Mouse (Mus musculus) olfactory bulb, adult 2 months (tissue): ENCODE data around the gene Brinp3. TPM values are rescaled to one million over a fixed set of nuclear protein-coding genes. Genes with fewer than 3 reads are reported as not detected.

Source experiments
- H3K27ac ChIP-seq: fragments of 200-500 bp; 2 replicates; pipeline ENCODE4 v1.5.1; 2012; ENCODE audit warnings: low read depth, low read length; ENCODE audit not compliant: insufficient read depth
- H3K4me1 ChIP-seq: fragments of 200-500 bp; 2 replicates; pipeline ENCODE4 v1.6.1; 2012; ENCODE audit warnings: low read length; ENCODE audit not compliant: control insufficient read depth, insufficient read depth
- H3K4me3 ChIP-seq: fragments of 200-500 bp; 2 replicates; pipeline ENCODE4 v1.5.1; 2012; ENCODE audit warnings: mild to moderate bottlenecking, low read depth, low read length, moderate library complexity; ENCODE audit not compliant: insufficient read depth
- CTCF ChIP-seq: fragments of 200-500 bp; IDR thresholded peaks from 2 replicates; pipeline ENCODE4 v1.5.1; 2012; ENCODE audit warnings: low read depth, mild to moderate bottlenecking, low read length, moderate library complexity; ENCODE audit not compliant: insufficient read depth
- POLR2A ChIP-seq: fragments of 200-500 bp; IDR thresholded peaks from 2 replicates; pipeline ENCODE4 v1.6.1; 2012; ENCODE audit warnings: mild to moderate bottlenecking, low read depth, low read length, moderate library complexity; ENCODE audit not compliant: insufficient read depth
- WGBS: fragments of 180-500 bp; shearing (Covaris S2); methylation state at CpG from one replicate; pipeline ENCODE4 v1.1.7; 2018; 5-methylcytosine and 5-hydroxymethylcytosine counted together
- polyA plus RNA-seq: library from polyadenylated mRNA; stranded (reverse); fragments of >200 nt; gene quantifications from 2 replicates; pipeline ENCODE4 v1.2.4, GENCODE M21; 2012; ENCODE audit warnings: low replicate concordance; ENCODE audit not compliant: missing spikeins, insufficient read depth, insufficient read length

The Brinp3 gene
- not detected in 2 replicates for polyA plus RNA-seq

GRCm38 (mm10) chr1:146494681-146495331, at the start of gene Brinp3:
Brinp3 (plus strand) TSS chr1:146494760.
- Histone ChIP-seq H3K27ac (peak within 1 kb of the TSS; percentile 67), H3K4me1 (no peaks in the 10 kb centered on the region), H3K4me3 (peak within 1 kb of the TSS; percentile 75)
- no peak for TF ChIP-seq CTCF
- TF ChIP-seq POLR2A = no peak
- WGBS = under 1% methylated on average over 19 of the region's 19 CpGs

- no peak overlapping the region for H3K27ac ChIP-seq
- no peaks in the 10 kb centered on the region for H3K4me1 ChIP-seq
- H3K4me3 ChIP-seq = no peak overlapping the region
- no peak for TF ChIP-seq POLR2A
- no peak for TF ChIP-seq CTCF
- 5% methylated on average over 7 of the region's 7 CpGs for WGBS
These were observed 339 bp upstream of the Brinp3 start for GRCm38 (mm10) chr1:146494221-146494620.

DNA sequence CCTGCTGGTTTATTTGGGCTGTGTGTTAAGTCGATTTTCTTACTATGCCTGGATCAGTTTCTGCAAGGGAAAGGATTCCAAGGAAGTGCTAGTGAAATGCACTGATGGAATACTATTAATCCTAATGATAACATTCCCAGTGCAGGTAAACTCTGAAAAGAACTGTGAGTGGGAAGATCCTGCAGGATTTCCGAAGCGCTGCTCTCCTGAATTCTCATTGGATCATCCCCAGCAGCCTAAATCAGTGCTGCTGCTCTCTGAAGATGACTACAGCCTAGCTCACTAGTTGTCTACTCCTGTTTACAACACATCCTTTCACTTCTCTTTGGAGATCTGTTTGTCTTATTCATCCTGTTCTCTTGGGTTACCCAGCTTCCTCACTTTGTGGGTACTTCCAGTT, 826 bp downstream of the Brinp3 start:
- peak overlapping the region; percentile 75 for H3K4me3 ChIP-seq
- H3K4me1 ChIP-seq = no peaks in the 10 kb centered on the region
- TF ChIP-seq CTCF (no peak), POLR2A (no peak)
- 4% methylated on average over 3 of the region's 3 CpGs for WGBS
- peak overlapping the region; percentile 67 for H3K27ac ChIP-seq

DNA sequence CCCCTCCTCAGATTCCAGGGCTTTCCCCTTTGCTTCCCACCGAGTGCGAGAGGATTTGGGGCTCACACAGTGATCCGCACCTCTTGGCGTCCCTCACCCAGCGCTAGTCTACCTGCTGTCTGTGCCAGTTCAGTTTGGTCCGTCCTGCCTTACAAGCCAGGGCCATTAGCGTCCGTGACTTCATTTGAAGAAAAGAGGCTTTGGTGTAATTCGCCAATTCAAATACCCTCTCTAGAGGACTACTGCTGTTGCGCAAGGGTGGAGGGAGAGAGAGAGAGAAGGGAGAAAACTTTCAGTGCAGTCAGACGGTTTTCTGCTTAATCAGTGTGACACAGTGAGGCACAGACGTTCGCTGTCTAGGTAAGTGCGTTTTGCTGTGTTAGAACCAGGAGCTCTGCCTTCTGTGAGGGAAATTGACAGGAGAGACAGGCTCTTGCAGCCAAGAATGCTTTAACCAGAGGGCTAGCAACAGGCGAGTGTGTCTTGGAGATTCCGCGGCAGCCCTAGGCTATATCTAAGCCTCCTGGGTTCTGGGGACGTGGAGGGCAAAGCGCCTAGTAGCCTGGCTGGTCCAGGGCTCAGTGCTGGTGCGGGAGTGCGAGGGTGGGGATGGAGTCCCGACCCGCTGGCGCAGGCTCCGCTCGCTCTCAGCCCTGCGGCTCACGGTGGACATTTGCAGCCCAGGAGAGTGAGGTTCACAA, 3.0 kb downstream of the Brinp3 start:
- no peak for TF ChIP-seq CTCF
- TF ChIP-seq POLR2A = no peak
- under 1% methylated on average over 28 of the region's 28 CpGs for WGBS
- Histone ChIP-seq H3K4me1 (no peaks in the 10 kb centered on the region), H3K4me3 (peak overlapping the region; percentile 53), H3K27ac (peak overlapping the region; percentile 66)

DNA sequence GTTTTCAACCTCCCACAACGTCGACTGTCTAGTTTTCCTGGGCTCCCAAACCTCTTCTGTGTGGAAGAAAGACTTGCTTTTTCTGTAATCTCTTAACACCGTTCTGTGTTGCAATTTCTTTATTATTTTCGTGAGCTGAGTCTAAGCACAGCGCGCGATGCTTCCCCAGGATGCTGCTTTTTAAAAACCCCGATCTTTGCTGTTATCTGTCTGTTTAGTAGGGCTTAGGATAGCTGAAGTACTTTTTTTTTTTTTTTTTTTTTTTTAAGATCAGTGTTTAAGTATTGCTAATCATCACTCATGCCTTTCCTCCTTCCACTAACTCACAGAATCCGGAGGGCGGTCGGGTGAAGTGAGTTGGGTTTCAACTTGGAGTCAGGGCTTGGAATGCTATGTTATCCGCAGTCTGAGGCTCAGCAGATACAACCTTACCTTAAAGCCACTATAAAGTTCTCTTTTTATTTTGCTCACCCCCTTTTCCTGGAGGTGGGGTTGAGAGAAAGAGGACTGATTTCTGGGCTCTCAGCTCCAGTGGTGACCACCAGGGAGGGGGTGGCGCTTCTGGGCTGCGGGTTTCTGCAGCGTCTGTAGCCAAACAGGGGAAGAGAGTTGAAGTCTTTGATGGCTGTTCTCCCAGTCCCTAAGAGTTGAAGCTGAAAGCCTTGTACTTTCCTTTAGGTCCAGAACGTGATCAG, 3.7 kb downstream of the Brinp3 start:
- H3K4me3 ChIP-seq = peak overlapping the region; percentile 53
- no peak for TF ChIP-seq POLR2A
- no peak for TF ChIP-seq CTCF
- peak overlapping the region; percentile 66 for H3K27ac ChIP-seq
- H3K4me1 ChIP-seq = no peaks in the 10 kb centered on the region
- 1% methylated on average over 16 of the region's 16 CpGs for WGBS

- peak overlapping the region; percentile 39 for H3K4me3 ChIP-seq
- TF ChIP-seq CTCF (no peak), POLR2A (no peak)
- H3K4me1 ChIP-seq = no peaks in the 10 kb centered on the region
- peak overlapping the region; percentile 8; the same call in 1 of the 2 replicates for H3K27ac ChIP-seq
- WGBS = 38% methylated on average over 1 of the region's 1 CpGs
These were observed 4.2 kb downstream of the Brinp3 start for GRCm38 (mm10) chr1:146498780-146499114.

DNA sequence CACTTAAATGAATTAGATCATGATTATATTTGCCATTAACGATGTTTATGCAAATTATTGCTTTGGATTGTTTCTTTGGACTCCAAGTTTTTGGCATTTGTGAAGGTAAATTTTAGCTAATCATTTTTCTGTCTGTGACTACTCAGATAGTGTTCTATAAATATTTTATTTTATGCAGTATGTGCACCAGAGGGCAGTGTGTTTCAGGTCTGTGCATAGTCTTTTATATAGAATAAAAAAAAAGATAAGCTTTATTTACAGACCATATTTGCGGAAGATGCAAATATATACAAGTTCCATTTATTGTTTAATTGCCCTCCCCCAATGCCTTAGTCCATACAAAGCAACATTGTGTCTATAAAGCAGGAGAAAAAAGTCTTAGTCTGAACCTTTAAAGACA, 20.8 kb downstream of the Brinp3 start:
- TF ChIP-seq POLR2A = no peak
- TF ChIP-seq CTCF = no peak
- no peak overlapping the region for H3K4me3 ChIP-seq
- H3K4me1 ChIP-seq = no peaks in the 10 kb centered on the region
- WGBS = 70% methylated on average over 2 of the region's 2 CpGs
- no peak overlapping the region for H3K27ac ChIP-seq

- WGBS = 44% methylated on average over 11 of the region's 11 CpGs
- Histone ChIP-seq H3K4me3 (no peak overlapping the region), H3K27ac (no peak overlapping the region), H3K4me1 (no peaks in the 10 kb centered on the region)
- no peak for TF ChIP-seq CTCF
- TF ChIP-seq POLR2A = no peak
These were observed 29.4 kb downstream of the Brinp3 start for GRCm38 (mm10) chr1:146523727-146524573.
